Mouse (Mus musculus): ENCODE measurements around the gene Asah2. TPM values are rescaled to one million over a fixed set of nuclear protein-coding genes. Genes with fewer than 3 reads are reported as not detected.

The Asah2 gene
- total RNA-seq (2023) = 4.7 to 6.2 TPM (median 5.2 TPM) in 4 replicates

GRCm38 (mm10) chr19:32107771-32108306, at the start of gene Asah2:
Asah2 (minus strand) TSS chr19:32108211.

Other genes starting within 250 kb of the Asah2 start
- gene A1cf, start 239.4 kb downstream of the Asah2 start, total RNA-seq (2023) = not detected in 4 replicates

All from B cell, adult 62 days (primary cell).